Mouse (Mus musculus) B cell, adult 67 days (primary cell): Measurements from ENCODE around the gene Nploc4. TPM values are rescaled to one million over a fixed set of nuclear protein-coding genes. Genes with fewer than 3 reads are reported as not detected.

ENCODE experiments used
- total RNA-seq, 2 experiments: library from RNA; stranded (reverse); gene quantifications; 4 replicates each; pipeline ENCODE4 v1.2.4; 2023

Nploc4 gene
- total RNA-seq: 10 to 100 TPM; 57.3 to 70.4 TPM

DNA sequence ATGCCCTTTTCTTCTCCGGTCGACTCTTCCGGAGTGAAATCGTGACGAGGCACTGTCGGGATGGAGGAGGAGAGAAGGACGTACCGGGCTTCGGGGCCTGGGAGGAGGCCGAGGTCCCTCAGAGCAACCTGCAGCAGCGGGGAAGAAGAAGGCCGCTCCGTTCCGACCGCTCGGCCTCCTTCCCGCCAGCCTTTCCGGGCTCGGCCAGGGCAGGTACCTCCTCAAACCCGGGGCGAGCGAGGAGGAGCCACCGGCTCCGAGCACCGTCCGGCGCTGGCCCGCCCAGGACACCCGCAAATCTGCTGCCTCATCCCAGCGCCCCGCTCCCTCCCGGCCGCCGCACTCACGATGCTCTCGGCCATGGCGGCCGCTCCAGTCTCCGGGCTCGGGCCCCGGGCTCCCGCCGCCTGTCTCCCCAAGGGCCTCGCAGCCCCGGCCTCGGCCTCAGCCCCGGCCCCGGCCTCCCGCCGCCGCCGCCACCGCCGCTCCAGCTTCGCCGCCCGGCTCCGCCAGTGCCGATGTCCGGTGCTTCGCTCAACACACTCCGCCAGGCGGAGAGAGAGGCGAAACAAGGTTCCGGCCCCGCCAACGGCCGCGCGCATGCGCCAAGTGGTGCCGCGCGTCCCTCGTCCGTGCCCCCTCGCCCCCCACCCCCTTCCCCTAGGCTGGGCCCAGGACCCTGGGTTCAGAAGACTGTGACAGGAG lies at the start of gene Nploc4:
Gene Nploc4, minus strand, starts transcription at position 557 of the 705 bp plus-strand sequence.

DNA sequence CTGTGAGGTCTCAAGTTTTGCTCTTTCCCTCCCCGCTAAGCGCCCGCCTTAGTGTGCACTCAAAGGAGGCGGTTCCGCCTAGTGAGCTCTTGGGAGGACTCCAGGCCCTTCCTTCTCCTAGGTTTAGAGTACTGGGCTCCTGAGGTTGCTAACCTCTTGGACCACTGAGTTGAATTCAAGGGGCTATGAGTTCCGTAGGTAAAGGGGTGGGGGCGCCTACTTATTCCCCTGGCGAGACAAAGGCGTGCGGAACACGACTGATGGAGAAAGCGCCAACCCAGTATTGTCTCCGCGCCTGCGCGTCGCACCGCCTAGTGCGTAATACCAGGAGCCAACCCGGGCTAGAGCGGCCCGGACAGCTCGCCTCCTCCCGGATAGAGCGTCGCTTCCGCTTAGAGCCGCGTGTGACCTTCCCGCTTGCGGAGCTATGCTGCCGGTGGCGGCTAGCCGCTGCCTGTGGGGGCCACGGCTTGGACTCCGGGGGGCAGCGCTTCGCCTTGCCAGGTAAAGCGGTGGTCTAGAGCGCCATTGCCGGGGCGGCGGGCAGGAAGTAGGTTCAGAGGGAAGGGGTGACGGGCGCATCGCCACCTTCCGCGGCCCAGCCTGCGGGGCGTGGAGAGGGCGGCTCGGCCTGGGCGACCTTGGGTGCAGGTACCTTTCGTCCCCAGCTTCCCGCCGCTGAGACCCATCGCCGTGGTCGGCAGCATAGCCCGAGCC lies 46.9 kb upstream of the Nploc4 start, which contains the start of gene Mrpl12:
Gene Mrpl12, plus strand, starts transcription at position 349 of the 717 bp plus-strand sequence.

DNA sequence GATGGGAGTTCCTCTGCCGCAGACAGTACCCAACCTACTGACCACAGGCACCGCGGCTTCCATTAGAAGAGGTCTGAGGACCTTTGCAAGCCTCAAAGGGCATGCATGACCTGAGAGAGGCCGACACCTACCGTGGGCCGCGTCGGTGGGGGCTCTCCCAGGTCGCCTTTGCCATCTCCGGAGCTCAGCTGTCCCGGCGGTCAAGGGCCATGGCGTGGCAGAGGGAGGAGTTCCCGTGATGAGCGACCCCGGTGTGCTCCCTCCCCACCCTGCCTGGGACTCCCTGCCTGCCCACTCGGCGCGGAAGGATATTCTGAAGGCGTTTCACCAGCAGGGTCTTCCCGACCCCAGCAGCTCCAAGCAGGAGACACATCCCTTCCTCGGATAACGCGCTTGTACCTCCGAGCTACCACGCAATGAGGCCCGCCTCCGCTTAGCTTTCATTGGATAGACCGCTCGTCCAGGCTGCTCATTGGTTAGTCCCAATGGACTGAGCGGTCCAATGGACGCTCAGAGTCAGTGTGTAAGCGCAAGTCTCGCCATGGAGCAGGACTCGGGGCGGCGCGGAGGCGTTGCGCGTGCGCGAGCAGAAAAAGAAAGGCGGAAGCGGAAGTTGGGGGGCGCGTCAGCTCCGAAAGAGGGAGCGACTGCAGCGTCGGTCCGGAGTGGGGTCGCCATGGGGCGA lies 29.7 kb upstream of the Nploc4 start, which contains the start of gene Arl16:
Gene Arl16, minus strand, starts transcription at position 557 of the 685 bp plus-strand sequence.

DNA sequence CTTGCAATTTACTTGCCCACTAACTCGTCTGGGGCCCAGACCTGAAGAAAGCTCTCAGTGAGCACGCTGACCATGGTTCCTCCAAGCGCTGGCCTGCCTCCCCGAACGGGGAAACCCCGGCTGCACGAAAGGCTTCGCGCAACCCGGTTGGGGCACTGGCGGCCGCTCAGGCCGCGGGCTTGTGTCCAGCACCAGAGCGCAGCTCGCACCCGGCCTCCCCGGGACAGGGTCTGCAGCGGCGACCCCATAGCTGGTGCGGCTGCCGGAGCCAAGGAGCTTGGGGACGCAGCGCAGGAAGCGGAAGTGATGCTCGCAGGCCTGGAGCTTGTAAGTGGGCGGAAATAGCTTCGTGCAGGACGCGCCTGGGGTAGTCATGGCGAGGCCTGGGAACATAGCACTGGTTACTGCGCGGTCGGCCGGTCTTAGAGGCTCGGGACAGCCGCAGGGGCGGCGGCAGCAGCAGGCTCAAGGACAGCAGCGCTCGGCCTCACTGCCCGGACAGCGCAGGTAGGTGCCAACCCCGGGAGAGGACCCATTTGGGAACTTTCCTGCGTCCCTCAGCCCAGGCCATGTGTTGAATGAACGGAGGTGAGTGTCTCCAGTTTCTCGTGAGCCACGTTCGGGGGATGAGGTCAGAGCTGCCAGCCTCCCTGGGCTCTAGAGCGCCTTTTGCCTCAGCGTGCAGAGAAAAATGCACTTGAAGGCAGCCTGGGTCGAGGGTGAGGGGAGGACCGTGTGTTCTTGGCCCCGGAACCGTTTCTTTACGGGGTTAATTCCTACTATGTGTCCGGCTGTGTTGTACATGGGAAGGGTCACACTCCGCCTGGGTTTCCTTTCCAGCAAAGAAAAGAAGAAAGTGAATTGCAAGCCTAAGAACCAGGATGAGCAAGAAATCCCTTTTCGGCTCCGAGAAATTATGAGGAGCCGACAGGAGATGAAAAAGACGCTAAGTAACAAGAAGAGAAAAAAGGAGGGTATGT lies 20.6 kb upstream of the Nploc4 start, which contains the start of the genes Oxld1 and Ccdc137:
Gene Oxld1, minus strand, starts transcription at position 297 of the 980 bp plus-strand sequence.
Gene Ccdc137, plus strand, starts transcription at position 344 of the 980 bp plus-strand sequence.

DNA sequence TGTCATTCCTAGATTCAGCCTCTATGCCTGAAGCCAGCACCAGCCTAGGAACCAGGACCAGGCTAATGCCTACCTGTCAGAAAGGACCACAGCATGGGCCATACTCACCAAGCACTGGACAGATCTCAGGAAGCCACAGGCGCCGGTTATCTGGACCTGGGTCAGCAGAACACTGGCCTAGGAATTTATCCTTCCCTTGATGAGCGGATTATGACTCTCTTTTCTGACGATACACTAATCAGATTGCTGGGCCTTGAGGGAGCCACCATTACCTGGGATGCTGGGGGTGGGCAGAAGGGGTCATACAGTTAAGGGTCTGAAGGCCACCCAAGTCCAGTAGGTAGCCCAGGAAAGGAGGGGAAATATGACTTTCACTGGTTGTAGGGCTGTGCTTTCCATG lies 15.8 kb upstream of the Nploc4 start, which contains the start of gene Pde6g:
Gene Pde6g, minus strand, starts transcription at position 195 of the 400 bp plus-strand sequence.

DNA sequence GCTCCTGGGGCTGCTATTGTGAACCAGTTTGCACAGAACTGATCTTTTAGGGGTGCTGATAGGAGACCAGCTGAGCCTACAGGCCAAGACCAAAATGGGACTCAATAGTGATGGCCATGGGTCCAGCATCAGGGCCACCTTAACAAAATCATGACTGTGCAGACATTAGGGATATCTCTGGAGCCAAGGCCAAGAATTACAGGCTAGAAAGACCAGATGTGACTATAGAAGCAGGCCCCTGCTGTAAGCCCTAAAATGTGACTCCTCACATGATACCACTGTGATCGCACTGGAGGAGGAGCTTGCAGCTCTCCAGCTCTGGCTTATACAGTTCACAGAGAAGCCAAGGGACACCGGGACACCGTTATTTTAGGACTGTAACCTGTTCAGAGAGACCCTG lies 4.8 kb upstream of the Nploc4 start, which contains the start of gene Tspan10:
Gene Tspan10, plus strand, starts transcription at position 301 of the 400 bp plus-strand sequence.

DNA sequence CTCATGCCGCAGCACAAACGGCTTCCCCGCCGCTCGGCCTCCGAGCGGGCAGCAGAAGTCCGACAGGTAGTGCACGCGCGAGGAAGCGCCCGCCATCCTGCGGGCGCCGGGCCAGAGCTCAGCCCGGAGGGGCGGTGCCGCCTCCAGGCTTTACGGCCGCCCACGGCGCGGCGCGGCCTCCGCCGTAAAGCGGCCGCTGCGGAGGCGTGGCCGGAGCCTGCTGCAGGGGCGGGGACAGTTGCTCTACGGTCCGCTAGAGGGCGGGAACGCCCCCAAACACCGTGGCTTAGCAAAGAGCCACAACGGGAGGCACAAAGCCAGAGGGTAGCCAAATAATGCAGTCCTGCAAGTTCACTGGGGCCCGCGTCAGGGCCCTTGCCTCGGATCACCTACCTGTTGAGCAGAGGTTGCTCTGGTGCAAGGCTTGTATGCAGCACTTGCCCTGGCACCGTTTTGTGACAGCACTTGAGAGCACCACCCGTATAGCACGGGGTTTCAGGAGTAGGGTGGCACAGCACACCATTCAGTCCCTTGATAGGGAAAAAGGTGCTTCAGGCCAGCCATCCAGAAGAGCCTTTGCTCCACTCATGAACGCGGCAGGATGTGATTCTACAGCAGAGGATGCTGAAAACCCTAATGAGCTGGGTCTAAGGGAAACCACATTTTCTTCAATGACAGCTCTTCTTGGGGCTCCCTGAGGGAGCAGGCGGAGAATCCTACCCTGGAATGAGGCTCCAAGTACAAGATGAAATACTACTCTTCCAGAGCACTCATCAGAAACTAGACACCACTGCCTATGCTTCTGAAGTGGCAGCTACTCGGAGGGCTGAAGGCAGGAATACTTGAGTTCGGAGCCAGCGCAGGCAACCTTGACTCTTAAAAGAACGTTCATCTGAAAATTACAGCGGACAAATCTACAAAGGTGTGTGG lies 58.6 kb downstream of the Nploc4 start, which contains the start of gene Faap100:
Gene Faap100, minus strand, starts transcription at position 154 of the 930 bp plus-strand sequence.

DNA sequence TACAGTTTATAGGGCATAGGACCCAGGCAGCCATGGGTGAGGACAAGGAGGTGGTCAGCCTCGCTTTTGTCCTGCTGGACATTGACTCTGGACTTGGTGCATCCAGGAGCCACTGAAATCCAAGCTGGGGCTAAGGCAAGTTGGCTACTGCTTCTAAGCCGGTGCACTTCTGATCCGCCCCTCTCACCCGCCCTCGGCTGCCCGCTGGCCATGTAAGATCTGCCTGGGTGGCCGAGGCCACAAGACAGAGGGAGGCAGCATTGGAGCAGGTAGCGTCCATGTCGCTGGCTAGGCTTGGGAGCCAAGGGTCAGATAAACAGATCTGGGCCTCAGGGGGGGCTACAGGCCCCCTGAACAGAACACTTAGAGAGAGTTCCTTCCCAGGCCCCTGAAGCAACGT lies 76.2 kb downstream of the Nploc4 start, which contains the start of gene Fscn2:
Gene Fscn2, plus strand, starts transcription at position 240 of the 400 bp plus-strand sequence.

DNA sequence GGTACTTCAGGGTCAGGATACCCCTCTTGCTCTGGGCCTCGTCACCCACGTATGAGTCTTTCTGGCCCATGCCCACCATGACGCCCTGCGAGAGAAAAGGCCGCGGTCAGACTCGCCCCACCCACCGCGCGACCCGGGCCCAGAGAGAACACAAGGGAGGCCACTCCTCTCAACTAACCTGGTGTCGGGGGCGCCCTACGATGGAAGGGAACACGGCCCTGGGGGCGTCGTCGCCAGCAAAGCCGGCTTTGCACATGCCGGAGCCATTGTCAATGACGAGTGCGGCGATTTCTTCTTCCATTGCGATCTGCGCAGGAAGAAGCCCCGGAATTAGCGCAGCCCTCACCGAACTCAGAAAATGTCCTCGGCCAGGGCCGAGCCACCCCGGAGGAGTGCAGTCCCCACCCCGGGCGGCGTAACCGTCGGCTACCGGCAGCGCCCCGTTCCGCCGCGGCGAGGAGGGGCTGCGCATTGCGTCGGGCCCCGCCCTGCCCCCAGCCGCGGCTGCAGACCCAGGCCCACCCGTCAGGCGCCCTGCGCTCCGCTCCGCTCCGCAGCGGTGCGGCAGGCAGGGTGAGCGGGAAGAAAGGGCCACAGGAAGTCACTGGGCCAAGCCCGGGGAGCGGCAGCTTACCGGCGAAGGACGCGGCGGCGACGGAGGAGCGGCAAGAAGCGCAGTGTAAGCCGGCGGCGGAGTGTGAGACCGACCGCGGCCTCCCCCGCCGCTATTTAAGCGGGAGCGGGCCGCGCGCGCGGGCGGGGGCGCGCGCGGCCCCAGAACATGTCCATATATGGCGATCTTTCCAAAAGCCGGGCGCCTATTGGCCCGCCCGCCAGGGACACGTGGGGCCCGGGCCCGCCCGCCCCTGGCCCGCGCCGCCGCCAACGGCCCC lies 89.5 kb downstream of the Nploc4 start, which contains the start of gene Actg1:
Gene Actg1, minus strand, starts transcription at position 752 of the 893 bp plus-strand sequence.

Other genes starting within 250 kb of the Nploc4 start
- under 1 TPM in 1 of 2 experiments, not detected in 1; 0.12 TPM for gene Bahcc1, start 204.8 kb downstream of the Nploc4 start, total RNA-seq
- gene Actg1, start 89.2 kb downstream of the Nploc4 start, total RNA-seq: 1,000 to 10,000 TPM; 1,199 to 1,232 TPM
- gene Fscn2, start 76.2 kb downstream of the Nploc4 start, total RNA-seq: not detected
- gene Faap100, start 58.9 kb downstream of the Nploc4 start, total RNA-seq: 10 to 100 TPM; 23.1 to 23.6 TPM
- 10 to 100 TPM in 1 of 2 experiments, not detected in 1; 50.9 TPM for gene Tspan10, start 4.9 kb upstream of the Nploc4 start, total RNA-seq
- under 1 TPM in 1 of 2 experiments, not detected in 1; 0.32 TPM for gene Pde6g, start 15.8 kb upstream of the Nploc4 start, total RNA-seq
- 1 to 10 TPM; 5.4 to 9.3 TPM for gene Oxld1, start 20.4 kb upstream of the Nploc4 start, total RNA-seq
- 10 to 100 TPM; 37.4 to 41.2 TPM for gene Ccdc137, start 20.4 kb upstream of the Nploc4 start, total RNA-seq
- 10 to 100 TPM; 13.0 to 15.9 TPM for gene Arl16, start 29.9 kb upstream of the Nploc4 start, total RNA-seq
- 10 to 100 TPM; 38.9 to 39.5 TPM for gene Mrpl12, start 46.9 kb upstream of the Nploc4 start, total RNA-seq
- 10 to 100 TPM; 14.7 to 15.0 TPM for gene Slc25a10, start 54.1 kb upstream of the Nploc4 start, total RNA-seq
- not detected for gene Gcgr, start 93.0 kb upstream of the Nploc4 start, total RNA-seq
- 10 to 100 TPM; 40.5 to 43.6 TPM for gene Mcrip1, start 112.0 kb upstream of the Nploc4 start, total RNA-seq
- not detected for gene Ppp1r27, start 113.4 kb upstream of the Nploc4 start, total RNA-seq
- gene P4hb, start 135.5 kb upstream of the Nploc4 start, total RNA-seq: 100 to 1,000 TPM; 141 to 149 TPM
- 100 to 1,000 TPM; 520 to 527 TPM for gene Arhgdia, start 143.9 kb upstream of the Nploc4 start, total RNA-seq
- gene Alyref, start 160.7 kb upstream of the Nploc4 start, total RNA-seq: 100 to 1,000 TPM; 130 to 143 TPM
- 10 to 100 TPM; 50.0 to 53.1 TPM for gene Anapc11, start 160.7 kb upstream of the Nploc4 start, total RNA-seq
- 1 to 10 TPM; 1.6 to 2.4 TPM for gene Npb, start 170.8 kb upstream of the Nploc4 start, total RNA-seq
- 100 to 1,000 TPM; 107 to 119 TPM for gene Pcyt2, start 180.2 kb upstream of the Nploc4 start, total RNA-seq
- gene Sirt7, start 187.5 kb upstream of the Nploc4 start, total RNA-seq: 100 to 1,000 TPM; 124 to 136 TPM
- 10 to 100 TPM; 48.0 to 54.0 TPM for gene Mafg, start 195.9 kb upstream of the Nploc4 start, total RNA-seq
- gene Pycr1, start 206.1 kb upstream of the Nploc4 start, total RNA-seq: under 1 TPM in 1 of 2 experiments, not detected in 1; 0.81 TPM
- gene Myadml2, start 210.4 kb upstream of the Nploc4 start, total RNA-seq: 1 to 10 TPM in 1 of 2 experiments, not detected in 1; 1.4 TPM
- gene Notum, start 223.5 kb upstream of the Nploc4 start, total RNA-seq: not detected
- 100 to 1,000 TPM in 1 of 2 experiments, 10 to 100 TPM in 1; 97.4 to 100 TPM for gene Aspscr1, start 235.3 kb upstream of the Nploc4 start, total RNA-seq